Mouse (Mus musculus): ENCODE results near the gene Agap1.
"Not testable (repeated sequence)": the region's sequence is repeated elsewhere in the genome, so short reads cannot be mapped to it uniquely, and the experiment has no call there.

Agap1 gene

DNA sequence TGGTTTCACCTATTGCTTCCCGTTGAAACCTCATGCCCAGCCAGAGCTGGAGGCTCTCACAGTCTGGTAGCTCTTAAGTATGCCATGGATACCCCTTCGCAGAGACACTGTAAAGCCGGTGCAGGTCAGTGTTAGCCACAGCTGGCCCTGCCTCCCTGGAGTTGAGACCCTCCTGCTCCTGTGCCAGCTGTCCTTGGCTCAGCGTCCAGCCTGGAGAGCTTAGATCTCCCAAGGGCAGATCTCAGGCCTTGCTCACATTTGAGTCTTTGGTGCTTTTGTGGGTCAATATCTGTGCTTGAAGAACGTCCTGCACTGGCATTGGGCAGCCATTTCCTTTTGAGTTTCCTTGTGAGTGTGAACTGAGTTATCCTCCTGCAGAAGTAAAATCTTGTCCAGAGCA is 7.3 kb downstream of the Agap1 start:
- no peak for DNase-seq

DNA sequence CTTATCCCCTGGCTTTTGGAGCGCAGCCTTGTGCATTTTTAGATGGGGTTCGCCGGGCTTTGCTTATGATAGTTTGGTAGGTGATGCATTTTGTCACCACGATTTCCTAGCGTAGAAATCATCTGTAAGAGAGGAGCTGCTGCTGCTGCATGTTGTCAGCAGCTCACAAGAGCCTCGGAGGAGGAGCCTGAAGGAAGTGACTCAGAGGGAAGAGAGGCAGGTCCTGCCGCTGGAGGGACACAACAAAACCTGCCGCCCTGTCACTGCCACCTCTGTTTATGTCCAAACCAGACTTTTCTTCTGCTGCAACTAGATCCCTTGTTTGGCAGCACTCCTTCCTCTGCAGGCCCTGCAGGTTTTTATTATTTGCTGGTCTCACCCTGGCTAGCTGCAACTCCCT is 8.5 kb downstream of the Agap1 start:
- DNase-seq, result no peak

DNA sequence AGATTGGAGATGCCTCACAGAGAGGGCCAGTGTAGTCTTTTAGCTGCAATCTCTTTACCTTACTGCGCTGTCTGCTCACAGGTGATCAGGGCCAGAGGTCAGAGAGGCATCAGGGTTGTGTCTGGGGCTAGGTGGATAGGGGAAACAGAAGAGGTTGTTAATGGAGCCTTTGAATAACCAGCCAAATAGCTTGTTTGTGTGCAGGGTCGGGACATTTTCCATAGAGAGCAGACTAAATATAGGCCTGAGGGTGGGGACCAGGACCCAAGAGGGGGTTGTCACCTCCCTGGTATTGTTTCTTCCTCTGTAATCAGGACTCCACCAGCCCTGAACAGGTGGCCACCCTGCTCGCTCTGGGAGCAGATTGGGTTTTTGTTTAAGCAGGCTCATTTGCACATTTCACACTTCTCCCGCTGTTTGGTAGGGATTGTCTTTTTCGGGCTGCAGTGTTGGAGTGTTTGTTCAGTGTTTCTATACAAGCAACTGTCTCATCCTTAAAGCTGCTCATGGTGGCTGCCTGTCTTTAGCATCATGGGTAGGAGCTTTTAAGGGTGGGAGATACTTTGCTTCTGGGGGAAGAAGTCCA is 10.9 kb downstream of the Agap1 start:
- DNase-seq, result no peak

- DNase-seq, result no peak
Measured at GRCm38 (mm10) chr1:89467321-89468069, 12.9 kb downstream of the Agap1 start.

GRCm38 (mm10) chr1:89468141-89468540 is 13.5 kb downstream of the Agap1 start:
- DNase-seq, result no peak

DNA sequence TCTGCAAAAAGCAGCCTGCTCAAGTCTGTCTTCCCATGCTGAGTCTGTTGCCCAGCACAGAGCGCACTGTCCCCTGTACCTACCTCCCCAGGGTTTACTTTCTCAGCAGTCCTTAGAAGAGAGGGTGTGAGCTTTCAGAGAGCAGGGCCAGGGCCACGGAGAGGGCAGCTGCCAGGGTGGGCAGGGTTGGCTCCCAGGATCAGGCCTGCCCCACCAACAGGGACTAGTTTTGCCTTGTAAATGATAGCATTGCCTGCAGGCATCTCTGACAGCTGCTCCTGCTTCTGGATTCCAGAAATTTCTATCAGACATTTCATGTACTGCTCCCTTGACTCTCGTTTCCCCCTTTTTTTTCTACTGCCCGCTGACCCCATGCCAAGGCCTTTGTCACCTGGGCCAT is 16.8 kb downstream of the Agap1 start:
- no peak for DNase-seq

DNA sequence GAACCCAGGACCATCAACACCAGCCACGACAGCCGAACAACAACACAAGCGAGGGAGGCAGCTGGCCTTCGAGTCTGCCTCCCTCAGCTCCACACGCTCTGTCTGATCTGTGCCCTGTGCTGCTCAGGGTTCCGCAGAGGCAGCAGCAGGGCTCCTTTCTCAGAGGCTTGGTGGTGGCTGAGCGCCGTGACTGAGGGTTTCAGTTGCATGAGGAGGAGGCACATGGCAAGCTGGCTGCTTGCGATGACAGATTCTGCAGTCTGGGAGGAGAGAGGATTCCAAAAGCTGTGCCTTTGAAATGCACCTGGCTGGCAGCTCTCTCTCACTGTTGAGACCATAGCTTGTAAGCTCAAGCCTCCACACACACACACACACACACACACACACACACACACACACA is 17.3 kb downstream of the Agap1 start:
- no peak for DNase-seq

GRCm38 (mm10) chr1:89473946-89474345 is 19.3 kb downstream of the Agap1 start:
- no peak for DNase-seq

DNA sequence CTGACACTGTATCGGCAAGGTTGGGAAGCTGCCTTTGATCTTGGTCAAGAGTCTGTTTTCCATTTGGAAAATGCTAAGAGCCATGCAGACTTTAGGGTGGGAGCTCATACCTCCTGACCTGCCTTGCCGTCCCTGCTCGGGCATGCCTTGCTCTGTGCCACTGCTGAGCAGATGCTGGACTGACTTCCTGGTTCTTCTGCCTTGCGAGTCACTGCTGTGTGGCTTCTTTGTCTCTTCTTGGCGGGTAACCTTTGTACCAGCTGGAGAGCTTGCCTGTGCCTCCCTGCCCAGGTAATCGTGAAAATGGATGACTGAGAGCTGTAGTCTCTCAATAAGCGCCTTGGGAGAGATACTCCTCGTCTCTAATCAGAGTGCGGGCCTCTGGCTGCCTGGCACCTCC is 20.2 kb downstream of the Agap1 start:
- DNase-seq, result no peak

GRCm38 (mm10) chr1:89477033-89477432 is 22.4 kb downstream of the Agap1 start:
- DNase-seq, result no peak

DNA sequence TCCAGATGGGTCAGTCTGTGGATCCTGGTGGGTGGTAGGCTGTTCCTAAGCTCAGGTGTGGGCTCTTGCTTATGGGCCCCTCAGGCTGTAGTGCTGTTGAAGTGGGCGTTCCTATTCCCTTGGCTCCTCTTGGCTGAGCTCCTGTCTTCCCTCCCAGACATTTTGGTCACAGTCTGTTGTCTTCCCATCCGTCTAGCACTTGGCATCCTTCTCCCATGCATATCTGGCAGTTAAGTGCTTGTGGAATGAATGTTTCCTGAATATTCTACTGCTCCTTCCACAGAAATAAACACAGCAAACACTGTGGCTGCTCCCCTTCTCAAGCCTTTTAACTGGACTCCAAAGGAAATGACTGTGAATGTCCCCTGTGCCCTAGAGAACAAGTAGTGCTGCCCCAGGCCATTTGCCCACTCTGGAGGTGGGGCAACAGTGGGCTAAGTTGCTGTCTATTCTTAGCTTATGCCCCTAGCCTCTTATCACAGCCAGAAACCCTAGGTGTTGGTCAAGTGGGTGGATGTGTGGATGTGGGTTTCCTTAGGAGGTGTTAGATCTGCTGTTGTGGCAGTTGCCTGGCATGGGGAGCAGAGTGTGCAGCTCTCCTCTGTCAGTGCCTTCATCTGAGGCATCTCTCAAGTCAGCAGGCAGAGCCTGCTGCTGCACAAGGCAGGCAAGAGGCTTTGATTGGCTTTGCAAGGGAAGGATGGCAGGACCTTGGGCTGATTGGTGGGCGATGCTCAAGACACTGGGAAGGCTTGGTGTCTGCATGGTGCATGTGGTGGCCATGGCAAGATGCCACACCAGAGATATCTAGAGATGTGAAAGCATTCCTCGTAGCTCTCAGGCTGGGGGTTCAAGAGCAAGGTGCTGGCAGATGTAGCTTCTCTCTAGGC is 24.2 kb downstream of the Agap1 start:
- no peak for DNase-seq

- no peak for DNase-seq
Measured at GRCm38 (mm10) chr1:89481154-89481553, 26.5 kb downstream of the Agap1 start.

- DNase-seq, result no peak
Measured at GRCm38 (mm10) chr1:89482812-89483211, 28.2 kb downstream of the Agap1 start.

DNA sequence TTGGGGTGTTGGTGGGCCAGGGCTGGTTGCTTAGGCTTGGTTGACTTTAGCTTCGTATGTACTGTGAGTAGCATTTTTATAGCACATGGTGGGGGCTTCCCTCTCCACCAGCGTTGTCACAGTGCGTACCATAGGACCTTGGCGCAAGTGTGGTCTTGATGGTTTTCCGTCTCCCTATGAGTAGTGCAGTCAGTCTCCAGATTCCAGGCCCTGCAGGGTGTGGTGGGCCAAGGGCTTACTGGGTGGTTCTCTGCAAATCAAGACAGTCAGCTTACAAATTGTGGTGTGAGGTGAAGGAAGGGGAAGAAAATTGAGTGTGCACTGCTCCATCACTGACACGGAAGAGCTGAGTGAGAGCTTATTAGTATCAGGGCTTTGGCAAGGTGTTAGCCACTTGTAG is 32.3 kb downstream of the Agap1 start:
- no peak for DNase-seq

- DNase-seq, result no peak
Measured at GRCm38 (mm10) chr1:89489111-89489971, 34.7 kb downstream of the Agap1 start.

GRCm38 (mm10) chr1:89493177-89493576 is 38.6 kb downstream of the Agap1 start:
- no peak for DNase-seq

- DNase-seq, result no peak
Measured at GRCm38 (mm10) chr1:89494816-89495215, 40.2 kb downstream of the Agap1 start.

DNA sequence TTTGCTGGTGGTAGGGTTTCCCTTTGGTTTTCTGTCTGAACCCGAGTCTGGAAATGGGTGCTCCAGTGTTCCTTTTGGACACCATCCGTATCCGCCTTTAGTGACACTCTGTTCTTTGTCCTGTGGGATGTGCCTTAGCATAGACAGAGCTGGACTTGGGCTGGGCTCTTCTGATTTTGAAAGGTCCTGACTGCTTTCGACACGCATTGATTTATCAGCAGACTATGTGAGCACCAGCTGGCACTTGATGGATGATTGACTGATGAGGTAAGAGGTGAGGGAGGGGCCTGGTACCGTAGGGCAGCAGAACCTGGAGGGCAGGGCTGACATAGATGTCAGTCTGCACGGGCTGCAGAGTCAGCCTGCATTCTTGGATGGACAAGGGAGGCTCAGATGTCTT is 41.6 kb downstream of the Agap1 start:
- no peak for DNase-seq

DNA sequence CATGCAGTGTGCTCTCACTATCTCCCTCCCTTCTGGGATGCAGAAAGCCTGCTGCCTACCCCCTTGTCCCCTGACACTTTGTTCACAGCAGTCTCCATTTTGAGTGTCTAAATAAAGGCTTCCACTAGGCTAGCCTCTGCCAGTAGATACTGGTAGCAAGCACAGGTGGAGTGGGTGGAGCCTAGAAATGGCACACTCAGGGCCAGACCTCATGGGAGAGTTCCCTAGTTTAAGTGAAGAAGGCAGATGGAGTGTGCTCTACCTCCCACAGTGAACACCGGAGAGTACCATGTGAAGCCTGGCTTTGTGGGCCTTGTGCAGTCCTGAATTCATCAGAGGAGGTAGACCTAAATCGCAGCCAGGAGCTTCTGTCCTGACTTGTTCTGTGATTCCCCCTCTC is 46.3 kb downstream of the Agap1 start:
- no peak for DNase-seq

DNA sequence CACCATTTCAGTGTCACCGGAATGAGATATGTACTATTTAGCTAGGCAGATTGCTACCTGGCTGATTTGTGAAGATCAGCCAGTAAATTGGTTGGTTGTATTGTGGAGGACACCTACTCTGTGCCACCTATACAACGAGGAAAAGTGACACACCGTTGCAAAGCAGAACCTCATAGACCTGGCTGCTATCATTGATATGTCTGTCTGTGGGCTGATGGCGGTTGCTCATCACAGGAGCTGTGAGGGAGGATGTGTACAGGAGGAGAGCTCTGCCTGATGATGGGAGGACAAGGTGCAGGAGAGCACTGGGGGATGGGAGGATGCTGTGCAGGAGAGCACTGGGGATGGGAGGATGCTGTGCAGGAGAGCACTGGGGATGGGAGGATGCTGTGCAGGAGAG is 46.7 kb downstream of the Agap1 start:
- DNase-seq, result no peak

- not testable (repeated sequence) for DNase-seq
Measured at GRCm38 (mm10) chr1:89501891-89502290, 47.3 kb downstream of the Agap1 start.

- no peak for DNase-seq
Measured at GRCm38 (mm10) chr1:89509196-89509595, 54.6 kb downstream of the Agap1 start.

Measured in spleen, adult 18-20 months (tissue).